Mouse (Mus musculus) forebrain, embryonic 11.5 days (tissue): ENCODE results near the gene Nanos3. TPM values are rescaled to one million over a fixed set of nuclear protein-coding genes. Genes with fewer than 3 reads are reported as not detected.

Source experiments
- ATAC-seq: fragments of 200-750 bp; cut with Nextera tagmentation; replicated peaks from 2 replicates; pipeline ENCODE4 v1.8.0; 2017; ENCODE audit warnings: moderate TSS enrichment; ENCODE audit not compliant: low FRiP score
- DNase-seq: peaks from one replicate; pipeline ENCODE4 v3.0.0-alpha.2; 2017; ENCODE audit warnings: low spot score
- H3K27ac ChIP-seq: fragments of 300-500 bp; sonication (generic); 2 replicates; pipeline ENCODE4 v1.5.1; 2014; ENCODE audit warnings: low read depth, low read length
- H3K27me3 ChIP-seq: fragments of 300-500 bp; sonication (generic); 2 replicates; pipeline ENCODE4 v1.6.1; 2014; ENCODE audit warnings: mild to moderate bottlenecking, low read length, mixed read lengths; ENCODE audit not compliant: control insufficient read depth, insufficient read depth
- H3K36me3 ChIP-seq: fragments of 300-500 bp; sonication (generic); 2 replicates; pipeline ENCODE4 v1.6.1; 2014; ENCODE audit warnings: mild to moderate bottlenecking, low read length, moderate library complexity, mixed read lengths; ENCODE audit not compliant: control insufficient read depth, insufficient read depth
- H3K4me1 ChIP-seq: fragments of 300-500 bp; sonication (generic); replicated peaks from 2 replicates; pipeline ENCODE4 v1.6.1; 2014; ENCODE audit warnings: low read length, mixed read lengths; ENCODE audit not compliant: control insufficient read depth, insufficient read depth
- H3K4me2 ChIP-seq: fragments of 300-500 bp; sonication (generic); 2 replicates; pipeline ENCODE4 v1.6.1; 2014; ENCODE audit warnings: low read depth, mild to moderate bottlenecking, low read length, moderate library complexity, mixed read lengths; ENCODE audit not compliant: severe bottlenecking
- H3K4me3 ChIP-seq: fragments of 300-500 bp; sonication (generic); 2 replicates; pipeline ENCODE4 v1.5.1; 2014; ENCODE audit warnings: low read depth, low read length
- H3K9ac ChIP-seq: fragments of 300-500 bp; sonication (generic); 2 replicates; pipeline ENCODE4 v1.6.1; 2014; ENCODE audit warnings: low read length
- H3K9me3 ChIP-seq: fragments of 300-500 bp; sonication (generic); 2 replicates; pipeline ENCODE4 v1.6.1; 2016; ENCODE audit warnings: low read length, mixed read lengths; ENCODE audit not compliant: control insufficient read depth
- WGBS: fragments of 180-500 bp; shearing (Covaris S2); extraction: QIAGEN DNeasy Blood & Tissue Kit; methylation state at CpG from one replicate; pipeline ENCODE4 v1.1.7; 2014; 5-methylcytosine and 5-hydroxymethylcytosine counted together
- polyA plus RNA-seq: library from polyadenylated mRNA; unstranded; fragments of >200 nt; fragmentation: Nextera tagmentation; extraction: Ambion mirVana; gene quantifications from 2 replicates; pipeline ENCODE4 v1.2.1, GENCODE M21; 2014

The Nanos3 gene
- polyA plus RNA-seq = 2.9 and 5.0 TPM in 2 replicates

DNA sequence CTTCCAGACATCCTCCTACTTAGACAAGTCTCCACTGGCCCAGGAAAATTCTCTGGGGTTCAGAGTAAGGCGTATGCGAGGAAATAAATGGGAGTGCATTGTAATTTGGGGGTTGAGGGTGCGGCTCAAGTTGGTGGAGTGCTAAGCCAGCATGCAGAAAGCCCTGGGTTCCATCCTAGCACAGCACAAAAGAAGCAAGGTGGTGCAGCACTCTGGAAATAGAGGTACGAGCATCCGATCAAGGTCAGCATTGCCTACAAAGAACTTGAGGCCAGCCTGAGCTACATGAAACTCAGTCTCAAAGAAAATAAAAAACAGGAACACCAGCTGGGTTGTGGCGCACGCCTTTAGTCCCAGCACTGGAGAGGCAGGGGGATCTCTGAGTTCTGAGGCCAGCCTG lies at the start of gene Nanos3:
Nanos3 (minus strand) TSS at position 101 of the 400 bp plus-strand sequence.
- peak within 1 kb of the TSS; percentile 67 for H3K4me2 ChIP-seq

DNA sequence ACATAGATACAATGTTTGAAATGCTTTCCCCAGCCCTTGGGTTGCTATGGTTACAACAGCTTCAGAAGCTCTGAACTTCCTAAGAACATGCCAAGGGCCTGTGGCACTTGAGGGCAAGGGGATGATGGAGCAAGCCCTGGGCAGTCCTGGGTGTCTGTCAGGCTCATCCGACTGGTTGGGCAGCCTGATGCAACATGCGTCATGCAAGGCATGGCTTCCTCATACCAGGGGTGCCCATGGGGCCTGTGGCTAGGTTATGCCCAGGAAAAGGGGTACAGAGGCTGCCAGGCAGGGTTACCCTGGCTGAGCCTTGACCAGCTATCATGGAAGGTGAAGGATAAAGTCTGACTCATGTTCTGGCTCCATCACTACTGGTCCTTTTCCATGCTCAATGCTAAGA lies 48.0 kb upstream of the Nanos3 start:
- Histone ChIP-seq H3K4me2 (no peak overlapping the region), H3K4me3 (no peak overlapping the region), H3K27me3 (no peaks in the 10 kb centered on the region), H3K36me3 (peaks cover 20% of the 10 kb centered on the region), H3K9me3 (no peaks in the 10 kb centered on the region), H3K9ac (no peak overlapping the region), H3K27ac (no peak overlapping the region), H3K4me1 (no peaks in the 10 kb centered on the region)
- ATAC-seq (no peak), DNase-seq (no peak)
- 90% methylated on average over 2 of the region's 2 CpGs for WGBS

More for the DNA sequence above, at the start of gene Nanos3:
- no peaks in the 10 kb centered on the region for H3K9me3 ChIP-seq
- no peaks in the 10 kb centered on the region for H3K27me3 ChIP-seq
- H3K4me3 ChIP-seq = peak within 1 kb of the TSS; percentile 82
- peaks cover 19% of the 10 kb centered on the region for H3K4me1 ChIP-seq
- ATAC-seq = no peak
- no peak for DNase-seq
- WGBS = 92% methylated on average over 7 of the region's 7 CpGs
- H3K27ac ChIP-seq = peak within 1 kb of the TSS; percentile 83
- H3K36me3 ChIP-seq = no peaks in the 10 kb centered on the region
- peak within 1 kb of the TSS; percentile 100 for H3K9ac ChIP-seq

DNA sequence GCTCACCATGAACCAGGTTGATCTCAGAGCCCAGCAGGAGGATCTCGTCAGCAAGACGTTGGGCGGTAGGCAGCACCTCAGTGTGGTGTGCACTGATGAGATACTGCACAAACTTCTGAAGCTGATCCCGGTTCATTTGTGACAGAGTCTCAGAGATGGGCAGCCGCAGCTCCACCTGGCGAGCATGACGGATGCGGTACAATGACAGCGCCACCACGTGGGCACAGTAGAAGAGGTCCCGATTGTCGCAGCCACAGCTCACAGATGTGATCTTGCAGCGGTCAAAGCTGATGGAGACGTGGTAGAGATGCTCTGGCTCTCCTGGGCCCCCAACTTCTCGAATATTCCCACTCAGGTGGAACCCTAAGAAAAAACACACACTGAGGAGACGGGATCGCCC lies 45.7 kb upstream of the Nanos3 start:
- Histone ChIP-seq H3K27me3 (no peaks in the 10 kb centered on the region), H3K4me3 (no peak overlapping the region), H3K9me3 (no peaks in the 10 kb centered on the region), H3K4me1 (no peaks in the 10 kb centered on the region), H3K9ac (no peak overlapping the region), H3K27ac (no peak overlapping the region), H3K4me2 (no peak overlapping the region), H3K36me3 (peaks cover 23% of the 10 kb centered on the region)
- ATAC-seq (no peak), DNase-seq (no peak)
- WGBS = 73% methylated on average over 17 of the region's 17 CpGs

DNA sequence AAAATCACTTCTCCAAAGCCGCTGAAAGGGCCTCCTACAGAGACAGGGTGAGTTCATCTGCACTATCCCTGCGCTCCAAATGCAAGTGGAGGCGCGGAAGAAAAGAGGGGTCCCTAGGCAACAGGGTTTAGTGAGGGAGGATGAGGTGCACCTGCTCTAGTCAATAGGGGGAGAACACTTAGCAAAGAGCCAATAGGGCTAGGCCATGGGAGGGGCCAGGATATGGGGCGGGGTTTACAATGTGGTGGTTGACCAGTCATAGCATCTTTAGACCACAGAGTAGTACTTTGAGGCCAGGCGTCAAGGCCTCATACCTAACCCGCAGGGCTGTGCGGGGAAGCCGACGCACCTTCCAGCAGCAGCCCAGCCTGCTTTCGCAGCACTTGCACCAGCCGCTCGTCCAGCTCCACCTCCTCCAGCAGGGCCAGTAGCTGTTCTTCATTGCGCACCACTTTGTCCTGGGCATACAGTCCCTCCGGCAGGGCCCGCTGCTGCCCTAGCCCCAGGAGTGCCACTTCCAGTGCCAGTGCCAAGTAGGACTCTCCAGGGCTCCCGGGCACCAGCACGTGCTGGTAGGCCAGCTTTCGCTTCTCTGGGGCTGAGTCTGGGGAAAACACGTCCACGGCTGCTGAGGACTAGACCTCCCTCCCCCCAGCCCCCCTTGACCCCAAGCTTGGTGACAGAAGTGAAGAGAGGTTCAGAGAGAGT lies 38.5 kb upstream of the Nanos3 start:
- H3K9me3 ChIP-seq = no peaks in the 10 kb centered on the region
- H3K27me3 ChIP-seq = no peaks in the 10 kb centered on the region
- ATAC-seq (no peak), DNase-seq (no peak)
- no peaks in the 10 kb centered on the region for H3K4me1 ChIP-seq
- no peak overlapping the region for H3K27ac ChIP-seq
- H3K36me3 ChIP-seq = peaks cover 13% of the 10 kb centered on the region; the same call in 1 of the 2 replicates
- H3K4me2 ChIP-seq = no peak overlapping the region
- no peak overlapping the region for H3K4me3 ChIP-seq
- no peak overlapping the region for H3K9ac ChIP-seq
- WGBS = 74% methylated on average over 21 of the region's 21 CpGs

DNA sequence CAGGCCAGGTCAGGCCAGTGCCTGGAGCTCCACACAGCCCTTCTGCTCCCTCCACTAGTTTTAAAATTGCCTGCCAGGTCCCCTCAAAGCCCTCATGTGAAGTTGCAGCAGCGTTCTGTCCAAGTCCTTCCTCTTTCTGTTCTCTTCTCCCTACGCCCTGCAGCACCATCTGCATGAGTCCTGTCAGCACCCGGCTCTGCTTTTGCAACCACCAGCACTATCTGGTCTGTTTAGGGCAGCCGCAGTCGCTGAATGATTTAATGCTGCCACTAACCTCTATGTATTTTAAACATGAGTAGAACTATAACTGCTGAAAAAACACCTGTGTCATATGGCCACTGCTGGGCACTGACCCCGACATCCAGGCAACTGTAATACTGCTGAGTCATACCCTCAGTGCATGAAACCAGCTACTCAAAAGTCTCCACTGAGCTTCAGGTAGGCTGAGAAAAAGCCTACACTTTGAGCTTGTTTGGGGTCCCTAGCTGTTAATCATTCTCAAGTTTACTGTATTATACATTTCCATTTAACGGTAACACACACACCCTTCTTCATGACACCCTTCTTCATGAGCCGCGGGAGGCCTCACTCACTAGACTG lies 37.6 kb upstream of the Nanos3 start:
- Histone ChIP-seq H3K4me3 (no peak overlapping the region), H3K36me3 (peaks cover 12% of the 10 kb centered on the region; the same call in 1 of the 2 replicates), H3K27me3 (no peaks in the 10 kb centered on the region), H3K4me1 (no peaks in the 10 kb centered on the region), H3K9me3 (no peaks in the 10 kb centered on the region), H3K4me2 (no peak overlapping the region), H3K9ac (no peak overlapping the region), H3K27ac (no peak overlapping the region)
- DNase-seq (no peak), ATAC-seq (no peak)
- whole genome bisulfite sequencing = 93% methylated on average over 9 of the region's 9 CpGs

DNA sequence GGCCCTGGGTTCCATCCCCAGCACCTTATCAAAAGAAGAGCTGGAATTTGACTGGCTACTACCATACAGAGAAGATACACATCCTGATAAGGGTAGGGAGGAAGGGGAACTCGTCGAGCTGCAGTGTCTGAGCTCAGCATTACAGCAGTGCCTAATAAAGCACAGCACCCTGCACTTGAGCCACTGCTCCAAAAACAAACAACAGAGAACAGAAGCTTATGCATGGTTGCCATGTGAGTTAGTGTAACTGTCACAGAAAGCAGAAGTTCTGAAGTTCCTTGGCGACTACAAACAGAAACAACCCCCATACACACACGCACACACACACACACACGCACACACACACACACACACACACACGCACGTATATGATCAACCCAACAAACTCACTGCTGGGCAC lies 35.1 kb upstream of the Nanos3 start:
- H3K27ac ChIP-seq = no peak overlapping the region
- WGBS = 92% methylated on average over 7 of the region's 7 CpGs
- H3K9me3 ChIP-seq = no peaks in the 10 kb centered on the region
- no peak overlapping the region for H3K4me3 ChIP-seq
- DNase-seq (no peak), ATAC-seq (no peak)
- peaks cover 16% of the 10 kb centered on the region for H3K36me3 ChIP-seq
- no peaks in the 10 kb centered on the region for H3K27me3 ChIP-seq
- no peaks in the 10 kb centered on the region for H3K4me1 ChIP-seq
- H3K9ac ChIP-seq = no peak overlapping the region
- no peak overlapping the region for H3K4me2 ChIP-seq

DNA sequence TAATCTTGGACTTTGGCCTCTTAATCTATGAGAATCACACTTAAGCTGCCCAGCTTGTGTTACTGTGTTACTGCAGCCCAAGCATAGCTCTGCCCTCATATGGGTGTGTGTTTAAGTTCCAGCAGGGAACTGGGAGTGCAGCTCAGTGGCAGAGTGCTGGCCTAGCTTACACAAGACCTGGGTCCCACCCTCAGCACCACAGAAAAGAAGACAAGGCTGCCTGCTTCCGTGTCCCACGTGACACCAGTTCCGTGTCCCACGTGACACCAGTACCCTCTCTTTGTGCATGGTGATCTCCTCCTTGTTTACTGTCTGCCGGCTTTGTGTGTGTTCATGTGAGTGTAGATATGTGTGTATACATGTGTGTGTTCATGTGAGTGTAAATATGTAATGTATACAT lies 33.1 kb upstream of the Nanos3 start:
- Histone ChIP-seq H3K9me3 (no peaks in the 10 kb centered on the region), H3K27ac (no peak overlapping the region), H3K4me1 (no peaks in the 10 kb centered on the region), H3K4me3 (no peak overlapping the region), H3K36me3 (peaks cover 18% of the 10 kb centered on the region), H3K4me2 (no peak overlapping the region), H3K27me3 (no peaks in the 10 kb centered on the region), H3K9ac (no peak overlapping the region)
- ATAC-seq = no peak
- DNase-seq = no peak
- 91% methylated on average over 5 of the region's 5 CpGs for WGBS

DNA sequence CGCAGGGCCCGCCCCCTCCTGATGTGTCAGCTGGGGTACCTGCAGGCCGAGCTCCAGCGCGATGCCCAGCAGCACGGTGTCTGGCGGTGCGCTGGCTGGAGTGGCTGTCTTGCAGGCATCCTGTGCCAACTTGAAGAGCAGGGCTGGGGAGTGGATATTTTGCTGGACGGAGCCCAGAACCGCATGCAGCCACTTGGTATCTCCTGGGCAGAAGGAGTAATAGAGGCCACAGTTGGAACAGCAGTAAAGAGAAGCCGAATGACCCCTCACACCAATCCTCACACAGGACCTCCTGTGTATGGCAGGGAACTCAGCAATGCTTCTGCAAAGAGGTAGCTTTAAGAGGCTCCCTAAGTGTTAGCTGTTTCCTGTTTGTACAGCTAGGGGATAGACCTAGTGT lies 32.2 kb upstream of the Nanos3 start:
- Histone ChIP-seq H3K27ac (no peak overlapping the region), H3K36me3 (peaks cover 18% of the 10 kb centered on the region), H3K4me2 (no peak overlapping the region), H3K9me3 (no peaks in the 10 kb centered on the region), H3K4me3 (no peak overlapping the region), H3K27me3 (no peaks in the 10 kb centered on the region), H3K9ac (no peak overlapping the region), H3K4me1 (no peaks in the 10 kb centered on the region)
- ATAC-seq = no peak
- 95% methylated on average over 11 of the region's 11 CpGs for WGBS
- no peak for DNase-seq

DNA sequence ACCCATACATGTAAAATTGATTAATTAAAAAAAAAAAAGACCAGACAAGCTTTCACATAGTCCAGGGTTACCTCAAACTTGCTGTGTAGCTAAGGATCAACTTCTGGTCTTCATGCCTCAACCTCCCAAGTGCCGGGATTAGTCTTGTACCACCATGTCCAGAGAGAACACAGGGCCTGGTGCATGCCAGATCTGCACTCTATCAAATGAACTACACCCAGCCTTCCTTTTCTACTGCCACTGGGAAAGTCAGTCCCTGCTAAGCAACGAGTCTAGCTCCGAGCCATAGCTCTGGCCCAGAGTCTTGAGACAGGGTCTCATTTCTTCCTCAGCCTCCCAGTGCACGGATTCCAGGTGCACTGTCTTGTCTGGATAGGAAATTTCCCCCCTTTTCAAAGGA lies 28.3 kb upstream of the Nanos3 start:
- Histone ChIP-seq H3K4me3 (no peak overlapping the region), H3K9ac (no peak overlapping the region), H3K9me3 (no peaks in the 10 kb centered on the region), H3K36me3 (peaks cover 13% of the 10 kb centered on the region), H3K27me3 (no peaks in the 10 kb centered on the region), H3K27ac (no peak overlapping the region), H3K4me1 (0 out of 2 replicates have a peak, but pooled peaks cover 3% of the 10 kb centered on the region), H3K4me2 (no peak overlapping the region)
- WGBS = 94% methylated on average over 4 of the region's 4 CpGs
- ATAC-seq (no peak), DNase-seq (no peak)
